Mouse (Mus musculus) spleen, adult 2 months (tissue): ENCODE measurements at regions not wholly inside any gene's neighbourhood (a gene's known extent, or its start where the extent isn't known, plus 50 kb on each side); places are given as distances from the start of the nearest gene placed in this dataset.

Source experiments
- CTCF ChIP-seq: fragments of 200-500 bp; IDR thresholded peaks from 2 replicates; pipeline ENCODE4 v1.5.1; 2011; ENCODE audit warnings: mild to moderate bottlenecking, inconsistent platforms; ENCODE audit not compliant: insufficient read depth, insufficient read length, insufficient replicate concordance; ENCODE audit errors: extremely low read depth
- POLR2A ChIP-seq: fragments of 200-500 bp; IDR thresholded peaks from 2 replicates; pipeline ENCODE4 v1.6.1; 2011; ENCODE audit warnings: low read depth, low read length, inconsistent platforms

DNA sequence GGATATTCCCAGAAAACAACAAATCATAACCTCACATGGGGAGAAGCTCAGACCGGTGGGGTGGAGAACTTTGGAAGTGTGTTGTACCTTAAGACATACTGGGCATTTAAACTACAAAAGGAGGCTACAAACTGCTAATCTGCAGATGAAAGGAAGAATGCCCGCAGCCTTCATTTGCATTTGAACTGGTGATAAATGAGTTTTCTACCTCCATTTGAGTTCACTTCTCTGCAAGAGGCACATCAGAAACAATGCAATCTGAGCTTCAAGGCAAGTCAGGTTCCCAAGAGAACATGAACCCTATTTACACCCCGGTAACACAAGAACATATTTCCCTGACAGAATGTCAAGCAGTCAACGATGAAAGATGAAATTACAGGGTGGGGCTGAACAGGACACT is 53.2 kb upstream of the Pabpc6 start:
- TF ChIP-seq CTCF (no peak), POLR2A (no peak)
